Mouse (Mus musculus): ENCODE measurements around the gene Gabrg1. TPM values are rescaled to one million over a fixed set of nuclear protein-coding genes. Genes with fewer than 3 reads are reported as not detected.

Gene Gabrg1
- polyA plus RNA-seq (2012; rRNA removed), result not detected in 2 replicates

DNA sequence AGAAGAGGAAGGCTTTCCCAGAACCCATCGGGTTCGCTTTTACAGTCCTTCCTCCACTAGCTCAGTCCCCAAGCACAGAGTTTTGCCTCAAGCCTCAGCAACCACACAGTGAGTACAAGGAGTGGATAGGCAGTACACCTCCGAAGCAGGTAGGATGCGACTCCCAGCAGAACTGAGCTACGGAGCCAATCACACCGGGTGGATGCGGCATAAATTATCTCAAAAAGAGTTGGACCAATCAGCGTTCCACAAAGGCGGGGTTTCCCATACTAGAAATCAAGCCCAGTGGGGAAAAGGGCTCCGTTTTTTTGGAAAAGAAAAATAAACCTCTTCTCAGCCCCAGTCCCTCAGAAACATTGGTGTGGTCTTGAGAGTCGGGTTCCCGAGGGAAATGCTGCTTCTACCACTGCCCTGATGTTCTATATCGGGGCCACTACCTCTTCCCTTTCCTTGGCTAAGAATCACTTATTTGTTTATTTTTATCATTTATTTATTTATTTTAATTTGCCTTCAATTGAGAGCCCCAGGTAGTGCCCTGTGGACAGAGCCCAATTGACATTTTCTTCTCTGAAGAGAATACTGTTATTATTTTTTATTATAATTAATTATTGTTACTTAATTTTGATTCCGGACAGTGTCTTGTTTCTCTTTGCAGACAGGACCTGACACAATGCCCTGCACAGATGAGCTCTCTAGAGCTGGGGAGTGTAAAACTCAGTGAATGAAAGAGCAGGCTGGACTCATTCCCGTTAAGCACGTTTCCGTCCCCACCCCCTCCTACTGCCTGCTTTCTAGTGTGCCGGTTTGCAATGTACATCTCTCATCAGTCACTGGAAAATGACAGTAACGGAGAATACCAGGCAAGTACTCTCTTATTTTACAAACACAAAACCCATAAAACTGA lies at the start of gene Gabrg1:
Gabrg1 (minus strand) TSS at position 426 of the 904 bp plus-strand sequence.

All from colon, adult 2 months (tissue).